Mouse (Mus musculus): ENCODE data around the gene Zfp617.
"Not testable (repeated sequence)": the region's sequence is repeated elsewhere in the genome, so short reads cannot be mapped to it uniquely, and the experiment has no call there.

Gene Zfp617

GRCm38 (mm10) chr8:71908309-71909261 lies at the start of gene Zfp617, which contains the start of gene Zfp882:
Gene Zfp617, plus strand, starts transcription at chr8:71908635.
Gene Zfp882, plus strand, starts transcription at chr8:71908608.
- peak; percentile 91 for DNase-seq

GRCm38 (mm10) chr8:71861551-71861950 lies 46.9 kb upstream of the Zfp617 start:
- DNase-seq, result not testable (repeated sequence)

GRCm38 (mm10) chr8:71862038-71862437 lies 46.4 kb upstream of the Zfp617 start:
- not testable (repeated sequence) for DNase-seq

GRCm38 (mm10) chr8:71881618-71882274 lies 26.7 kb upstream of the Zfp617 start, which contains the start of gene Zfp709:
Gene Zfp709, plus strand, starts transcription at chr8:71882019.
- peak; percentile 83 for DNase-seq

GRCm38 (mm10) chr8:71900666-71901065 lies 7.8 kb upstream of the Zfp617 start:
- not testable (repeated sequence) for DNase-seq

- DNase-seq, result not testable (repeated sequence)
Observed at GRCm38 (mm10) chr8:71903084-71903483, 5.4 kb upstream of the Zfp617 start.

- DNase-seq, result no peak
Observed at GRCm38 (mm10) chr8:71906809-71907208, 1.6 kb upstream of the Zfp617 start.

GRCm38 (mm10) chr8:71907798-71908257 lies 607 bp upstream of the Zfp617 start:
- no peak for DNase-seq

GRCm38 (mm10) chr8:71912286-71912685 lies 3.9 kb downstream of the Zfp617 start:
- no peak for DNase-seq

GRCm38 (mm10) chr8:71922567-71923401 lies 14.3 kb downstream of the Zfp617 start:
- peak; percentile 97 for DNase-seq

- DNase-seq, result no peak
Observed at GRCm38 (mm10) chr8:71925791-71926190, 17.4 kb downstream of the Zfp617 start.

- DNase-seq, result no peak
Observed at GRCm38 (mm10) chr8:71926551-71926950, 18.1 kb downstream of the Zfp617 start.

- DNase-seq, result no peak
Observed at GRCm38 (mm10) chr8:71927779-71928178, 19.3 kb downstream of the Zfp617 start.

- not testable (repeated sequence) for DNase-seq
Observed at GRCm38 (mm10) chr8:71938037-71938436, 29.6 kb downstream of the Zfp617 start.

- DNase-seq, result no peak
Observed at GRCm38 (mm10) chr8:71940293-71941208, 32.1 kb downstream of the Zfp617 start.

GRCm38 (mm10) chr8:71941776-71942175 lies 33.3 kb downstream of the Zfp617 start:
- no peak for DNase-seq

- no peak for DNase-seq
Observed at GRCm38 (mm10) chr8:71948624-71949023, 40.2 kb downstream of the Zfp617 start.

- peak; percentile 98 for DNase-seq
Observed at GRCm38 (mm10) chr8:71950482-71951221, 42.2 kb downstream of the Zfp617 start, which contains the start of gene Zfp961. Gene Zfp961, plus strand, starts transcription at chr8:71951038.

- DNase-seq, result peak; percentile 33
Observed at GRCm38 (mm10) chr8:71951436-71952161, 43.2 kb downstream of the Zfp617 start.

- DNase-seq, result no peak
Observed at GRCm38 (mm10) chr8:71952489-71952888, 44.1 kb downstream of the Zfp617 start.

Measured in cerebellum, adult 9-11 months (tissue).